Mouse (Mus musculus) testis, adult 2 months (tissue): ENCODE results near the gene Malsu1. TPM values are rescaled to one million over a fixed set of nuclear protein-coding genes. Genes with fewer than 3 reads are reported as not detected.

Source experiments
- H3K27ac ChIP-seq: fragments of 200-500 bp; 2 replicates; pipeline ENCODE4 v1.5.1; 2012; ENCODE audit warnings: low read depth, low read length; ENCODE audit not compliant: control insufficient read depth, insufficient read depth
- H3K27me3 ChIP-seq: fragments of 200-500 bp; 2 replicates; pipeline ENCODE4 v1.6.1; 2012; ENCODE audit warnings: mild to moderate bottlenecking, low read length, moderate library complexity; ENCODE audit not compliant: control insufficient read depth, insufficient read depth
- H3K36me3 ChIP-seq: fragments of 200-500 bp; 2 replicates; pipeline ENCODE4 v1.6.1; 2012; ENCODE audit warnings: mild to moderate bottlenecking, low read length; ENCODE audit not compliant: control insufficient read depth, insufficient read depth
- H3K4me1 ChIP-seq: fragments of 200-500 bp; 2 replicates; pipeline ENCODE4 v1.6.1; 2012; ENCODE audit warnings: low read length; ENCODE audit not compliant: control insufficient read depth, insufficient read depth
- H3K4me3 ChIP-seq: fragments of 200-500 bp; 2 replicates; pipeline ENCODE4 v1.5.1; 2012; ENCODE audit warnings: low read depth, mild to moderate bottlenecking, low read length, moderate library complexity, mixed read lengths; ENCODE audit not compliant: control insufficient read depth
- CTCF ChIP-seq: fragments of 200-500 bp; IDR thresholded peaks from 2 replicates; pipeline ENCODE4 v1.5.1; 2012; ENCODE audit warnings: low read depth, mild to moderate bottlenecking, inconsistent platforms, low read length, moderate library complexity; ENCODE audit not compliant: control insufficient read depth, insufficient read depth, insufficient replicate concordance
- POLR2A ChIP-seq: fragments of 200-500 bp; IDR thresholded peaks from 2 replicates; pipeline ENCODE4 v1.6.1; 2012; ENCODE audit warnings: low read depth, mild to moderate bottlenecking, inconsistent platforms, low read length, moderate library complexity; ENCODE audit not compliant: control insufficient read depth
- polyA plus RNA-seq: library from polyadenylated mRNA; depleted of rRNA; stranded (reverse); fragments of >200 nt; gene quantifications from 2 replicates; pipeline ENCODE4 v1.2.3, GENCODE M21; 2012

The Malsu1 gene
- polyA plus RNA-seq, 1 experiment, result 8.4 TPM

- TF ChIP-seq POLR2A, result no peak
- TF ChIP-seq CTCF, result no peak
- Histone ChIP-seq H3K4me3 (no peak overlapping the region), H3K4me1 (peaks cover 2% of the 10 kb centered on the region; the same call in 1 of the 2 replicates), H3K36me3 (no peaks in the 10 kb centered on the region), H3K27ac (no peak overlapping the region), H3K27me3 (no peaks in the 10 kb centered on the region)
These were observed 25.5 kb downstream of the Malsu1 start for GRCm38 (mm10) chr6:49099086-49099485.

GRCm38 (mm10) chr6:49106746-49107500 lies 33.3 kb downstream of the Malsu1 start:
- H3K4me3 ChIP-seq, result no peak overlapping the region
- no peak for TF ChIP-seq CTCF
- no peak for TF ChIP-seq POLR2A
- H3K4me1 ChIP-seq, result no peaks in the 10 kb centered on the region
- H3K27me3 ChIP-seq, result no peaks in the 10 kb centered on the region
- H3K36me3 ChIP-seq, result no peaks in the 10 kb centered on the region; the same call in 1 of the 2 replicates
- no peak overlapping the region for H3K27ac ChIP-seq

DNA sequence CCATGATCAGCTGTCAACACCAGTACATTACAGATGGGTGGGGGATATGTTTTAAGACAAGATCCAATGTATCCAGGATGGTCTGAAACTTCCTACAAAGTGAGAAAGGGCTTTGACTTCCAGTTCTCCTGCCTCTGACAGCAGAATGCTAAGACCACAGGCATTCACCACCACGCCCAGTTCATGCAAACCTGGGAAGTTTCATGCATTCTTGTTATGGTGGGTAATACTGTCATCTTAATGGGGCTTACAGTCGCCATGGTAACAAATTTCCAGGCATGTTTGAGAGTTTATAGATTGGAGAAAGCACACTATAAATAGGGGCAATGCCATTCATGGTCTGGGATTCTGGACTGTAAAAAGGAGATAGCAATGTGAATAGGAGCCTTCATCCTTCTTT lies 35.6 kb downstream of the Malsu1 start:
- H3K4me1 ChIP-seq, result no peaks in the 10 kb centered on the region
- H3K4me3 ChIP-seq, result peak overlapping the region; percentile 69
- no peaks in the 10 kb centered on the region for H3K27me3 ChIP-seq
- TF ChIP-seq CTCF (no peak), POLR2A (no peak)
- H3K36me3 ChIP-seq, result no peaks in the 10 kb centered on the region; the same call in 1 of the 2 replicates
- H3K27ac ChIP-seq, result no peak overlapping the region

- Histone ChIP-seq H3K4me3 (no peak overlapping the region), H3K36me3 (no peaks in the 10 kb centered on the region; the same call in 1 of the 2 replicates), H3K4me1 (no peaks in the 10 kb centered on the region; the same call in 1 of the 2 replicates), H3K27me3 (no peaks in the 10 kb centered on the region), H3K27ac (no peak overlapping the region)
- TF ChIP-seq CTCF, result no peak
- TF ChIP-seq POLR2A, result no peak
These were observed 40.3 kb downstream of the Malsu1 start for GRCm38 (mm10) chr6:49113895-49114294.

DNA sequence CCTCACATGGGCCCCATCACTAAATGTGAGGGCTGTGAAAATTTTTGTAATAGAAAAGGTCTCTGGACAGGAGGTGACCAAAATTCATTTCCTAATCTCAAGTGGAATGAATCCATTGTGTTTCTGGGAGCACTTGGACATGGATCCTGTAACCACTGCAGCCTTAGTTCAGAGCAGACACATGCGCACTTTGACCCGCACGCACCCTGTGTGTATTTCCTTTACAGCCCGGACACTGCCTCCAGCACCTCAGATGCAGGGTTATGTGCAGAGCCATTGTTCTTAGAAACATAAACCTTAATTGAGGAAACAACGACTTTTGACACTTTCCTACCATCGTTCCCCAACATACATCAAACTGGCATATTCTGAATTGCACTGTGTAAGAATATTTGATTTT lies 40.9 kb downstream of the Malsu1 start:
- Histone ChIP-seq H3K36me3 (no peaks in the 10 kb centered on the region; the same call in 1 of the 2 replicates), H3K27me3 (no peaks in the 10 kb centered on the region), H3K27ac (no peak overlapping the region), H3K4me1 (no peaks in the 10 kb centered on the region; the same call in 1 of the 2 replicates), H3K4me3 (no peak overlapping the region)
- TF ChIP-seq POLR2A, result no peak
- no peak for TF ChIP-seq CTCF

GRCm38 (mm10) chr6:49115550-49115949 lies 42.0 kb downstream of the Malsu1 start:
- Histone ChIP-seq H3K27me3 (no peaks in the 10 kb centered on the region), H3K4me1 (no peaks in the 10 kb centered on the region; the same call in 1 of the 2 replicates), H3K4me3 (no peak overlapping the region), H3K36me3 (no peaks in the 10 kb centered on the region; the same call in 1 of the 2 replicates), H3K27ac (no peak overlapping the region)
- TF ChIP-seq POLR2A (no peak), CTCF (no peak)

DNA sequence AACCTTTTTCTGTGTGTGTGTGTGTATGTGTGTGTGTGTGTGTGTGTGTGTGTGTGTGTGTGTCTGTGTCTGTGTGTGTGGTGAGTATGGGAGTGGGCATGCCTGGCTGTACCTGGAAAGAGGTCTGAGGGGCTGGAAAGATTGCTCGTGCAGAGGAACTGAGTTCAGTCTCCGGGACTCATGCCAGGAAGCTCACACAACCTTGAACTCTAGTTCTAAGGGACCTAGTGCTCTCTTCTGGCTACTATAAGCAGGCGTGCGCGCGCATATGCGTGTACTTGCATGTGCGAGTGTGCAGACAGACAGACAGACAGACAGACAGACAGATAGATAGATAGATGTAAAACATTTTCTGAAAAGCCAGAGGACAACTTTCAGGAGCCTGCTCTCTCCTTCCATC lies 42.6 kb downstream of the Malsu1 start:
- TF ChIP-seq POLR2A, result no peak
- TF ChIP-seq CTCF, result no peak
- Histone ChIP-seq H3K36me3 (no peaks in the 10 kb centered on the region; the same call in 1 of the 2 replicates), H3K4me1 (no peaks in the 10 kb centered on the region; the same call in 1 of the 2 replicates), H3K4me3 (peak overlapping the region; percentile 9), H3K27me3 (no peaks in the 10 kb centered on the region), H3K27ac (no peak overlapping the region)
